Mouse (Mus musculus) forebrain, embryonic 13.5 days (tissue): ENCODE results near the gene Egfr. TPM values are rescaled to one million over a fixed set of nuclear protein-coding genes. Genes with fewer than 3 reads are reported as not detected.

ENCODE experiments used
- ATAC-seq: fragments of 200-750 bp; cut with Nextera tagmentation; 2 replicates; pipeline ENCODE4 v1.8.0; 2017
- H3K27ac ChIP-seq: fragments of 300-500 bp; sonication (generic); 2 replicates; pipeline ENCODE4 v1.5.1; 2015; ENCODE audit warnings: inconsistent platforms, mild to moderate bottlenecking, moderate library complexity
- H3K27me3 ChIP-seq: fragments of 300-500 bp; sonication (generic); 2 replicates; pipeline ENCODE4 v1.6.1; 2015; ENCODE audit warnings: mild to moderate bottlenecking, inconsistent platforms
- H3K36me3 ChIP-seq: fragments of 300-500 bp; sonication (generic); 2 replicates; pipeline ENCODE4 v1.6.1; 2015; ENCODE audit warnings: mild to moderate bottlenecking, inconsistent platforms; ENCODE audit not compliant: poor library complexity, severe bottlenecking
- H3K4me1 ChIP-seq: fragments of 300-500 bp; sonication (generic); 2 replicates; pipeline ENCODE4 v1.6.1; 2015; ENCODE audit warnings: inconsistent platforms
- H3K4me2 ChIP-seq: fragments of 300-500 bp; sonication (generic); 2 replicates; pipeline ENCODE4 v1.6.1; 2015; ENCODE audit warnings: inconsistent platforms, mild to moderate bottlenecking, moderate library complexity
- H3K4me3 ChIP-seq: fragments of 300-500 bp; sonication (generic); 2 replicates; pipeline ENCODE4 v1.5.1; 2015; ENCODE audit warnings: mild to moderate bottlenecking, inconsistent platforms
- H3K9ac ChIP-seq: fragments of 300-500 bp; sonication (generic); 2 replicates; pipeline ENCODE4 v1.6.1; 2015; ENCODE audit warnings: mild to moderate bottlenecking, inconsistent platforms
- H3K9me3 ChIP-seq: fragments of 300-500 bp; sonication (generic); replicated peaks from 2 replicates; pipeline ENCODE4 v1.6.1; 2016; ENCODE audit warnings: inconsistent platforms
- WGBS: fragments of 180-500 bp; shearing (Covaris S2); methylation state at CpG from one replicate; pipeline ENCODE4 v1.1.7; 2015; 5-methylcytosine and 5-hydroxymethylcytosine counted together
- polyA plus RNA-seq: library from polyadenylated mRNA; unstranded; fragments of >200 nt; fragmentation: Nextera tagmentation; extraction: Ambion mirVana; gene quantifications from 2 replicates; pipeline ENCODE4 v1.2.1, GENCODE M21; 2015

Egfr gene
- polyA plus RNA-seq, 1 experiment from 2014 or later, result 1.3 TPM

DNA sequence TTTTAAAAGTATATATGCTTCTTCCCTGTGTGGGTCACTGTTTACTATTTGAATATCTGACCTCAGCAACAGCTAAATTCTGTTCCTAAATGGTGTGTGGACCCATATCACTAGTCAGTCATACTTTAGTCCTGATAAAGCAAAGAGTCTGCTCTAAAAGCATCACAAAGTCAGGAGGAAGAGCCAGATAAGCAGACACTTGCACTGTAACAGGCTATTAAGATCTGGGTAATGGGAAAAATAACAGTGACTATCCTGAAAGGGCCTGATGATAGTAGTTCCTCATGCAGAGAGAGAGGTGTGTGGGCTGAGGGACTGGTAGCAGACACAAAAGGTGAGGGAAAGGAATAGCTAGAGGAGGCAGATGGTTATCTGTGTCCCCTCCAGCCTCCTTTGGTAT lies 61.3 kb downstream of the Egfr start:
- Histone ChIP-seq H3K27me3 (no peaks in the 10 kb centered on the region), H3K9me3 (no peaks in the 10 kb centered on the region), H3K4me1 (no peaks in the 10 kb centered on the region), H3K36me3 (no peaks in the 10 kb centered on the region), H3K4me3 (no peak overlapping the region), H3K4me2 (no peak overlapping the region), H3K9ac (no peak overlapping the region), H3K27ac (no peak overlapping the region)
- no peak for ATAC-seq

DNA sequence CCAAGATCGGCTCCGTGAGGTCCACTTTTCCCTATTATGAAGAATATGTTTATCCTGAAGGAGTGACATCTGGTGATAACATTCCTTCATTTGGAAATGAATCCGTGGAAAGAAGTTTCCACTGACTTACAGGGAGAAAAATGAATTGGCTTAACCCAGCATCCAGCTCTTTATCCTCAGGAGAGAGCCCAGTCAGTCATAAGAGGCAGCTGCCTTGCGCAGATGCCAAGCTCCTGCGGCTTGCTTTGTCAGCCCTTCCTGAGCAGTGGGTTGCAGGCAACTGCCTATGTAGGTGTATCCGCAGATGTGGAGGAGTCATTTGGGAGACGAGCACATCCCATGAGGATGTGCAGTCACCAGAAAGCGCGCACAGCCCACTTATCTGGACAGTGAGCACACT lies 64.4 kb downstream of the Egfr start:
- Histone ChIP-seq H3K4me2 (no peak overlapping the region), H3K27ac (no peak overlapping the region), H3K4me1 (no peaks in the 10 kb centered on the region), H3K9ac (no peak overlapping the region), H3K36me3 (no peaks in the 10 kb centered on the region), H3K27me3 (no peaks in the 10 kb centered on the region), H3K9me3 (no peaks in the 10 kb centered on the region), H3K4me3 (no peak overlapping the region)
- 88% methylated on average over 9 of the region's 9 CpGs for WGBS
- ATAC-seq, result no peak

DNA sequence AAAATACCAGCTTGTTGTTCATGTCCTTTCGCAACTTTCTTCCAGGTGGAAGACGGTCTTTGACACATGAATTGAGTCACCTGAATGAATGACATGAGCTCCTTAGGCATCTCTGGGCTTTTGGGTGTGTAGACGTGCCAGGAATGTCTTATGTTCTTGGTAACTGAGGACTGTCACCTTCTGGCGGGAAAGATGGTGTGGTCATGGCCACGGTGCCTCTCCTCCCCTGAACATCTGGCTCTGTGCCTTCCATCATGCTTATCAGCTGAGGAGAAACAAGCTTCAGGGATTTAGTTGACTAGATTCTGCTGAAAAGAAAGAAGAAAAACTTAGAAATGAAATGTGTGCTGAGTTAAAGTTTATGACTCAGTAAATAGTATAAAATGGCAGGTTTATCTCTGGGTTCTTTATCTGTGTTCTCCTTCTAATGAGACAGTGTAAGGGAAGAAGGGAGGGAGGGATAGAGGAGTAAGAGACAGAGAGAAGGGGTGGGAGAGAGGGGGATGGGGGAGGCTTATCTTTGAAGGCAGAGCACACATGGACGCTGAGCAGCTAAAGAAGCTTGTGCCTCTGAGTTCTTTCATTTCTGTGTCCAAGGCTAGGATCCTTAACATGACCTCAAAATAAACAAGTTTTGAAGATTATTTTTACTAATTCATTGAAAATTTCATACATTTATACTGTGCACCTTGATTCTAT lies 65.5 kb downstream of the Egfr start:
- Histone ChIP-seq H3K27me3 (no peaks in the 10 kb centered on the region), H3K9me3 (no peaks in the 10 kb centered on the region), H3K9ac (no peak overlapping the region), H3K4me3 (no peak overlapping the region), H3K36me3 (no peaks in the 10 kb centered on the region), H3K4me1 (no peaks in the 10 kb centered on the region), H3K4me2 (no peak overlapping the region), H3K27ac (no peak overlapping the region)
- WGBS, result 88% methylated on average over 6 of the region's 6 CpGs
- ATAC-seq, result no peak

DNA sequence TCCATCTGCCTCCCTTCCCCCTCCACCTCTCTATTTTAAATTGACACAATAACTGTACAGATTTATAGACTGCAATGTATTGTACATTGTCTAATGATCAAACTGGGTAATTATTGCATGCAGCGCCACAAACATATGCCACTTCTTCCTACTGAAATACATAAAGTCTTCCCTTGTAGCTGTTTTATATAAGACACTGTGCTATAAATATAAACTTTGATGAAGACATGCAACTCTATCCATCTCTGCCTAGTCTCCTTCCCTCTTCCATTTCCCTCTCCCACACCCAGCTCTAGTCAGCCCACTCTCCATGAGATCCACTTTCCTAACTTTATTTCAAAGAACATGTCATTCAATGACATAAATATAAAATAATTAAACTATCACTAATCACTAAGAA lies 67.4 kb downstream of the Egfr start:
- Histone ChIP-seq H3K9ac (no peak overlapping the region), H3K27ac (no peak overlapping the region), H3K4me1 (no peaks in the 10 kb centered on the region; the same call in 1 of the 2 replicates), H3K4me3 (no peak overlapping the region), H3K27me3 (no peaks in the 10 kb centered on the region), H3K9me3 (no peaks in the 10 kb centered on the region), H3K36me3 (no peaks in the 10 kb centered on the region), H3K4me2 (no peak overlapping the region)
- no peak for ATAC-seq
- 95% methylated on average over 1 of the region's 1 CpGs for WGBS

DNA sequence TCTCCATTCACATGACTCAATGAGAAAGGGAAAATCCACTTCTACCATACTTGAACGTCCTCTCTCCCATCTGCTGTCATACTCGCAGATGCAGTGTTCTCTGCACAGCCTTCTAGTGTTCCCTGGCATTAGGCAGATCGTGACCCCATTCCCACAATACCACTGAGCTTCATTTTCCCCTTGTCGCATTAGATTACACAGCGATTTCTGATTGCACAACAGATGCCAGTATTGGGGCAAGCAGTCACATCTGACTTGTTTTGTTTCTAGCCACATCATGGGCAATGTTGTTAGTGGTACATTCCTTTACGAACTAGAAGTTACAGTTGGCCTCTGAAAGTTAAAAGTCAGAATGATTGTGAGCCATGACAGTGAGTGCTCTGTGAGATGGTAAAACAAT lies 68.1 kb downstream of the Egfr start:
- Histone ChIP-seq H3K9me3 (no peaks in the 10 kb centered on the region), H3K9ac (no peak overlapping the region), H3K27ac (no peak overlapping the region), H3K4me2 (no peak overlapping the region), H3K4me1 (no peaks in the 10 kb centered on the region; the same call in 1 of the 2 replicates), H3K36me3 (no peaks in the 10 kb centered on the region), H3K4me3 (no peak overlapping the region), H3K27me3 (no peaks in the 10 kb centered on the region)
- no peak for ATAC-seq
- WGBS, result 81% methylated on average over 6 of the region's 6 CpGs

DNA sequence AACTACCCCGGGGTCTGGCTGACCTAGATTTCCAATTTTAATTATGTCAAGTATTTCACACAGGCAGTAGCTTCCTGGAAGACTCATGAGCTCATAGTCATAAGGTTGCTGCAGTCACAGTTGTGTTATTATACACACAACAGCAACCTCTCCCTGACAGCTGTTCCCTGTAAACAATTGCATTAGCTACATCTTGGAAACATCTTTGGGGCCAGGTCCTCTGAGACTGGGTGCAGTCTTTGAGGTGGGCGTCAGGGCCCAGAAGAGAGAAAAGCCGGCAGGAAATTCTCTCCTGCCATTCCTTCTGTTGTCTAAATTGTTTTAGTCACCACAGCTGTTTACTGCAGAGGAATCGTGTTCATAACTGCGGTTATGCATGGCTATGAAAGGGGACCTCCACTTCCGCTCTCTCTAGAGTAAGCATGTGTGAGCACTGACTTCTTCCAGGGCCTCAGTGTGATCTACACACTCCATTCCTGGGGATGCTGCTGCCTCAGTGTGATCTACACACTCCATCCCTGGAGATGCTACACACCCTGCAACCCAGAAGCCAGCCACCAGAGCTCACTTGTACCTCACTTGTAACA lies 69.8 kb downstream of the Egfr start:
- no peak overlapping the region for H3K4me2 ChIP-seq
- WGBS, result 92% methylated on average over 6 of the region's 6 CpGs
- no peaks in the 10 kb centered on the region for H3K9me3 ChIP-seq
- H3K4me3 ChIP-seq, result no peak overlapping the region
- H3K27ac ChIP-seq, result no peak overlapping the region
- H3K9ac ChIP-seq, result no peak overlapping the region
- H3K27me3 ChIP-seq, result no peaks in the 10 kb centered on the region
- H3K36me3 ChIP-seq, result no peaks in the 10 kb centered on the region
- ATAC-seq, result no peak
- H3K4me1 ChIP-seq, result no peaks in the 10 kb centered on the region; the same call in 1 of the 2 replicates

DNA sequence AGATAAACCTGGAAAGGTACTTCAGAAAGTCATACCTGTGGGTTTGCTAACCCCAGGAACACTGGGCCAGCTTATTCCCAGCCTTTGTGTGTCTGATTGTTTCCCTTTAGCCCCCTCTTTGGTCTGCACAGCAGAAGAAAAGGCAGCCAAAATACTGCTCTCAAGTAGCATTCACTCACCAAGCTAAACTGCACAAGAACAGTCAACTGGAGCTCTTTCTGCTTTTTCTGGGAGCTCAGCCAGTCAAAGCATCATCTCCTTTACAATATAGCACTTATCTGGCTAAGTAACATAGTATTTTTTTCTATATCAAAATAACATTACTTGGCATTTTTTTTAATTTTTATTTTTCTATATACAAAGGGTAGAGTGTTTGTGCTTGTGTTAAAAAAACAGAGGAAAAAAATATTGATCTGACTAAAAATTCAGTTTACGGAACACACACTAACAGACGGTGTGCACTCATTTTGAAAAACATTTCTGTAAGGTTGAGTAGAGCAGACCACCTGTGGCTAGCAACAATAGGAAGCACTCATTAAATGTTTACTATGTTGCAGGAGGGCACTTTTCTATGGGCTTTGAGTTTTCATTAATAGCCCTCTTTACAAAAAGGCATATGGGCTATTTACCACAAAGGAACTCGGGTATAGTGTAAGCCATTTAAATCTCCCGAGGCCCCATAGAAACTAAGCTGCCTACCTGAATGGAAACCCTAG lies 72.0 kb downstream of the Egfr start:
- Histone ChIP-seq H3K9ac (no peak overlapping the region), H3K27me3 (no peaks in the 10 kb centered on the region), H3K27ac (no peak overlapping the region), H3K4me1 (no peaks in the 10 kb centered on the region; the same call in 1 of the 2 replicates), H3K9me3 (no peaks in the 10 kb centered on the region), H3K4me2 (no peak overlapping the region), H3K4me3 (no peak overlapping the region), H3K36me3 (no peaks in the 10 kb centered on the region)
- WGBS, result 14% methylated on average over 4 of the region's 4 CpGs
- ATAC-seq, result peak; percentile 33; the same call in 1 of the 2 replicates

DNA sequence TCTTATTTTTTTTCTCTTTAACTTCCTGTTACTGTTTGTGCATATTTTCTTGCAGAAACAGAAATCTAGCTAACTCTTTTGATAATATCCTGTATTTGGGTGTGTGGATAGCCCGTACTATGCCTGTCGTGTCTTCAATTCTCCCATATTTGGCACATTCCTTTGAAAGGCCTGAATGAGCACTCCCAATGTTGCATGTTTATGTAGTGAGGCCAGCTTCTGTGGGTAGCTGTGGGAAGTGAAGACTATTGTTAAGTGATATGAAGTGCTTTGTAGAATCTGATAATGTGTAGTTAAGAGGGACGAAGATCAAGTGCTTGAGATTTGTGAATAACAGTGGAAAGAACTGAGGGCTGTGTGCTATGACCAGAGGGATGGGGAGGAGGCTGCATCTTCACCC lies 77.5 kb downstream of the Egfr start:
- no peaks in the 10 kb centered on the region for H3K27me3 ChIP-seq
- no peak overlapping the region for H3K27ac ChIP-seq
- H3K9me3 ChIP-seq, result no peaks in the 10 kb centered on the region
- H3K4me2 ChIP-seq, result no peak overlapping the region
- no peaks in the 10 kb centered on the region for H3K4me1 ChIP-seq
- H3K9ac ChIP-seq, result no peak overlapping the region
- H3K4me3 ChIP-seq, result no peak overlapping the region
- 90% methylated on average over 3 of the region's 3 CpGs for WGBS
- no peaks in the 10 kb centered on the region for H3K36me3 ChIP-seq
- ATAC-seq, result no peak

DNA sequence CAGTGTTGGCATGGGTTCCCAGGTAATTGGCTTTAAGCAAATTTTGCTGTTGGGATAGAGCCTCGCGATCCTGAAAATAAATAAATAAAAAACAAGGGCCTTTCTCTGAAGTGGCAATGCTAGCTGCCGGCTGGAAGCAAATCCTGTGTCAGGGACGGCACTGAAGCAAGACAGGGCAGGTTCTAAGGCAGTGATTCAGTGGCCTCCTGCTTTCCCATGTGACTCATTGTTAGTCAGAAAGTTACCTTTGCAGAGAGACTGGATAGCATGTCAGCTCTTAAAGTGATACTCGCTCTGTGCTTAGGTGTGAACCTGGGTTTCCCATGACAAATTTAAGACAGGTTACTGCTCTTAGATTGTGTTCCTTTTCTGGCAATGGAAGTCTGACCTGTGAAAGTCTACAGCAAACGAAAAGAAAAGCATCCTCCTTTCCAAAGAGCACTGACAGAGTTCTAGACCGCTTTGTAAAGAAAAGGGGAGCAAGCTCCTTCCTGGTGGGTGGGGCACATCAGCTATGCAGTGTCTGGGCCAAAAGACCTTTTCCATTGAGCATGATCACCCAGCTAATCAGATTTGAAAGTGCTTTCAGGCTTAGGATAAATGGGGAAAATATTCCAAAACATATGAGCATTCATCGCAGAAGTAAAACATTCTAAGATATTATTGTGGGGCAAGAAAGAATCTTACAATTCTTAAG lies 78.7 kb downstream of the Egfr start:
- no peak overlapping the region for H3K4me2 ChIP-seq
- H3K4me1 ChIP-seq, result no peaks in the 10 kb centered on the region
- no peaks in the 10 kb centered on the region for H3K27me3 ChIP-seq
- H3K9me3 ChIP-seq, result no peaks in the 10 kb centered on the region
- no peak overlapping the region for H3K4me3 ChIP-seq
- H3K27ac ChIP-seq, result no peak overlapping the region
- no peaks in the 10 kb centered on the region for H3K36me3 ChIP-seq
- 70% methylated on average over 8 of the region's 8 CpGs for WGBS
- ATAC-seq, result no peak
- H3K9ac ChIP-seq, result no peak overlapping the region

DNA sequence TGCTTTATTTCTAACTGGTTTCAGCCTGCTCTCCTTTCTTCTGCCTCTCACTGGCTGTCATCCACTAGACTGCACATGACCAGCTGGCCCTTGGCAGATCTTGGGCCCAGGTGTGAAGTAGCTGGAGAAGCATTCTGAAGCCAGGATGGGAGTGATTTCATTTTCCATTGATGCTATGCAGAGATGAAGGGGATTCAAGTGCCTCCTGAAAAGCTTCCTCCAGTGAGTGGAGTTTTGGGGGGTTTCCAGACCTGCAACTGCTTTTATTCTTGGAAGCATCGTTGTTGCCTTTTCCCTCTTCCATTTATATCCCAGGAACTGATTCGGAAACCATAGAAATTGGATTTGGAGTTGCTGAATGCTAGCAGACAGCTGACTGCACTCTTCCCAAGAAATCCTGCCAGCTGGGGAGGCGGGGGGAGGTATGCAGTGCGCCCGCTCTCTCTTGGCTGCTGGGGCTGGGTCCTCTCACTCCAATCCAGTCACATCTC lies 80.0 kb downstream of the Egfr start:
- no peaks in the 10 kb centered on the region for H3K4me1 ChIP-seq
- H3K36me3 ChIP-seq, result no peaks in the 10 kb centered on the region
- WGBS, result 70% methylated on average over 5 of the region's 5 CpGs
- H3K9ac ChIP-seq, result no peak overlapping the region
- peak; percentile 88 for ATAC-seq
- H3K4me3 ChIP-seq, result no peak overlapping the region
- H3K27me3 ChIP-seq, result no peaks in the 10 kb centered on the region
- no peak overlapping the region for H3K27ac ChIP-seq
- no peaks in the 10 kb centered on the region for H3K9me3 ChIP-seq
- no peak overlapping the region for H3K4me2 ChIP-seq

DNA sequence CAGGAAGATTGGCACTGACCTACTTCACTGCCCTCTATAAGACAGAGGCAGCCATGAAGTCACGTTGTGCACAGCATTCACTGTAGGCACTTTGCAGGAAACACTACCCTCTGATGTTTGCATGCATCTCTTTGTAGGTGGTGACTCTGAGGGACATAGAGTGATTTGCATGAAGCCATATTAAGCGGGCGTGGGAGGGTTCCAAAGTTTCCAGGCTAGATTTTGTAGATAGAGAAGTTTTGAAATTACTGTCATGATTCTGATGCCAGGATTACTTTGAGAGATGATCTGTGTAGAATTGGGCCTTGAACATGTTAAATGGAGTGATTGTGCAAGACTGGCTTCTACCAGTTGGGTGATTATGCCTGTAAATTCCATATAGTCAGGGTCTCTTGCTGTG lies 86.8 kb downstream of the Egfr start:
- Histone ChIP-seq H3K4me3 (no peak overlapping the region), H3K9ac (no peak overlapping the region), H3K4me1 (no peaks in the 10 kb centered on the region), H3K36me3 (no peaks in the 10 kb centered on the region), H3K27ac (no peak overlapping the region), H3K9me3 (no peaks in the 10 kb centered on the region), H3K27me3 (no peaks in the 10 kb centered on the region), H3K4me2 (no peak overlapping the region)
- ATAC-seq, result no peak
- 86% methylated on average over 3 of the region's 3 CpGs for WGBS

DNA sequence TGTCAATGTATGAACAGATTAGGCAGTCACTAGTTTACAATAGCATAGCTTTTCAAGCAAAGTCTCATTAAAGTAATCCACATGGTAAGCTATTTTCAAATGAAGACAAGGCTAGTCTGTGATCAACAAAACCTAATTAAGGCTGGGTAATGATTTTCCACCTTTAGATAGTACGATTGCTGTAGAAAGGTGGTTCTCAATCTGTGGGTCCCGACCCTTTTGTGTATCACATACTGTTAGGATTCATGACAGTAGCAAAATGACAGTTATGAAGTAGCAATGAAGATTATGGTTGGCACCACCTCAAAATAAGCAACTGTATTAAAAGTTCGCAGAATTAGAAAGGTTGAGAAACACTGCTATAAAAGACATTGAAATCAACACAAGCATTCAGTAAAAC lies 90.9 kb downstream of the Egfr start:
- H3K27ac ChIP-seq, result no peak overlapping the region
- H3K4me3 ChIP-seq, result no peak overlapping the region
- no peaks in the 10 kb centered on the region for H3K27me3 ChIP-seq
- WGBS, result 76% methylated on average over 3 of the region's 3 CpGs
- H3K4me2 ChIP-seq, result no peak overlapping the region
- H3K9me3 ChIP-seq, result no peaks in the 10 kb centered on the region
- no peaks in the 10 kb centered on the region for H3K4me1 ChIP-seq
- no peaks in the 10 kb centered on the region for H3K36me3 ChIP-seq
- ATAC-seq, result no peak
- H3K9ac ChIP-seq, result no peak overlapping the region
